Mouse (Mus musculus): ENCODE measurements at regions not wholly inside any gene's neighbourhood (a gene's known extent, or its start where the extent isn't known, plus 50 kb on each side); places are given as distances from the start of the nearest gene placed in this dataset.

GRCm38 (mm10) chr9:88059005-88059404, 268.0 kb upstream of the Nt5e start:
- TF ChIP-seq CTCF (IDR thresholded peaks at IDR 0.05; ENCODE audit: control insufficient read depth, insufficient read depth, insufficient read length) (no peak), MAX (IDR thresholded peaks at IDR 0.05) (no peak), USF1 (IDR thresholded peaks at IDR 0.05; ENCODE audit: low read depth) (no peak)

Measured in C2C12 (cell line).